In genomic region chr13:56703222-56703870, GRCm38 (mm10) we compare ENCODE assay signal across 8 mouse cellular contexts. TPM values are rescaled to one million over a fixed set of nuclear protein-coding genes. Genes with fewer than 3 reads are reported as not detected.
DNase-seq lines count a peak whose midpoint lies in the region; ATAC-seq and TF ChIP-seq lines count a peak whose summit lies in the region.

No protein-coding gene starts in this region.

- no peaks in the 10 kb centered on the region for H3K27me3 ChIP-seq in embryonic facial prominence, embryonic 13.5 days
- no peaks in the 10 kb centered on the region for H3K27me3 ChIP-seq in heart, adult 2 months (ENCODE audit: control insufficient read depth, insufficient read depth, low read length)
- H3K27me3 ChIP-seq in liver, embryonic 12.5 days (replicated peaks), result no peaks in the 10 kb centered on the region
- no peaks in the 10 kb centered on the region for H3K27me3 ChIP-seq in stomach, embryonic 14.5 days (ENCODE audit: control insufficient read depth, insufficient read depth, low read length)

- H3K4me1 ChIP-seq in embryonic facial prominence, embryonic 13.5 days, result peaks cover 52% of the 10 kb centered on the region
- peaks cover 17% of the 10 kb centered on the region for H3K4me1 ChIP-seq in heart, adult 2 months (ENCODE audit: control insufficient read depth, insufficient read depth, low read length)
- H3K4me1 ChIP-seq in liver, embryonic 12.5 days, result peaks cover 38% of the 10 kb centered on the region
- H3K4me1 ChIP-seq in stomach, embryonic 14.5 days (ENCODE audit: control insufficient read depth, insufficient read depth, low read length), result peaks cover 27% of the 10 kb centered on the region

- intact Hi-C loops in heart, adult 2 months (cut with DNase I), result loop anchor here (5.0 kb wide), 2 partner anchors 34 to 41 kb away; no protein-coding TSS in a partner anchor

- no peak for TF ChIP-seq CTCF in heart, adult 2 months (IDR thresholded peaks at IDR 0.05)

- H3K79me2 ChIP-seq in heart, adult 2 months (replicated peaks; ENCODE audit: control insufficient read depth, insufficient read depth, low read length), result 0 out of 2 replicates have a peak, but pooled peaks cover 4% of the 10 kb centered on the region

- 0% methylated on average over 73 of the region's 80 CpGs for WGBS in embryonic facial prominence, embryonic 13.5 days
- under 1% methylated on average over 74 of the region's 80 CpGs for WGBS in heart, adult 2 months
- under 1% methylated on average over 71 of the region's 80 CpGs for WGBS in liver, embryonic 12.5 days (ENCODE audit: insufficient replicate concordance)
- under 1% methylated on average over 63 of the region's 80 CpGs for WGBS in stomach, embryonic 14.5 days

- H3K4me3 ChIP-seq in embryonic facial prominence, embryonic 13.5 days, result peak overlapping the region; percentile 74
- peak overlapping the region; percentile 77 for H3K4me3 ChIP-seq in heart, adult 2 months
- peak overlapping the region; percentile 66 for H3K4me3 ChIP-seq in liver, embryonic 12.5 days
- peak overlapping the region; percentile 66 for H3K4me3 ChIP-seq in stomach, embryonic 14.5 days (ENCODE audit: low read depth, low read length)

- peak overlapping the region; percentile 98 for H3K27ac ChIP-seq in embryonic facial prominence, embryonic 13.5 days
- peak overlapping the region; percentile 98 for H3K27ac ChIP-seq in heart, adult 2 months
- H3K27ac ChIP-seq in liver, embryonic 12.5 days, result peak overlapping the region; percentile 95
- H3K27ac ChIP-seq in stomach, embryonic 14.5 days (ENCODE audit: low read length), result peak overlapping the region; percentile 99

- H3K4me2 ChIP-seq in embryonic facial prominence, embryonic 13.5 days, result peak overlapping the region; percentile 80
- peak overlapping the region; percentile 92 for H3K4me2 ChIP-seq in liver, embryonic 12.5 days
- peak overlapping the region; percentile 57 for H3K4me2 ChIP-seq in stomach, embryonic 14.5 days (replicated peaks; ENCODE audit: low read depth, low read length)

- TF ChIP-seq POLR2A in heart, adult 2 months (IDR thresholded peaks at IDR 0.05; ENCODE audit: insufficient read depth, low read depth, low read length), result peak; percentile 19; the same call in 1 of the 2 replicates

- peak overlapping the region; percentile 99 for H3K9ac ChIP-seq in embryonic facial prominence, embryonic 13.5 days
- peak overlapping the region; percentile 81 for H3K9ac ChIP-seq in heart, adult 2 months (ENCODE audit: low read depth, low read length)
- peak overlapping the region; percentile 87 for H3K9ac ChIP-seq in liver, embryonic 12.5 days
- peak overlapping the region; percentile 98 for H3K9ac ChIP-seq in stomach, embryonic 14.5 days (replicated peaks; ENCODE audit: low read depth, low read length)

- no peaks in the 10 kb centered on the region for H3K9me3 ChIP-seq in embryonic facial prominence, embryonic 13.5 days
- H3K9me3 ChIP-seq in liver, embryonic 12.5 days (replicated peaks), result no peaks in the 10 kb centered on the region
- H3K9me3 ChIP-seq in stomach, embryonic 14.5 days (ENCODE audit: control insufficient read depth, low read depth, low read length), result no peaks in the 10 kb centered on the region

- DNase-seq in B cell, adult 2 months, result peak; percentile 62
- DNase-seq in adrenal gland, postnatal 25 days, result peak; percentile 74
- peak; percentile 81 to 84 for DNase-seq in heart, adult 2 months
- DNase-seq in kidney, adult 8-10 months, result peak; percentile 81
- DNase-seq in neural tube, embryonic 10.5 days (ENCODE audit: extremely low spot score, low spot score), result peak; percentile 79

- ATAC-seq in embryonic facial prominence, embryonic 13.5 days (ENCODE audit: insufficient number of reproducible peaks, insufficient read depth, low FRiP score, low TSS enrichment, low read depth), result peak; percentile 64; the same call in 1 of the 2 replicates
- peak; percentile 78 for ATAC-seq in liver, embryonic 12.5 days
- peak; percentile 59 for ATAC-seq in stomach, embryonic 14.5 days (ENCODE audit: insufficient number of reproducible peaks, insufficient read depth, low FRiP score, low read depth)

- peaks cover 6% of the 10 kb centered on the region for H3K36me3 ChIP-seq in embryonic facial prominence, embryonic 13.5 days
- peaks cover 12% of the 10 kb centered on the region for H3K36me3 ChIP-seq in heart, adult 2 months (ENCODE audit: control insufficient read depth, insufficient read depth, low read length)
- H3K36me3 ChIP-seq in liver, embryonic 12.5 days, result 0 out of 2 replicates have a peak, but pooled peaks cover 13% of the 10 kb centered on the region
- H3K36me3 ChIP-seq in stomach, embryonic 14.5 days (ENCODE audit: control insufficient read depth, insufficient read depth, low read length), result peaks cover 13% of the 10 kb centered on the region

- no peak for TF ChIP-seq EP300 in heart, adult 2 months (IDR thresholded peaks at IDR 0.05; ENCODE audit: insufficient read depth, low read depth, low read length)

RNA-seq across cellular contexts. Expression of gene Smad5, which starts 0.5 kb away (rescaled TPM):
- 55.5 and 75.5 TPM in 2 replicates for total RNA-seq in adrenal gland, postnatal 25 days (2021)
- 39.5 and 44.7 TPM in 2 replicates for polyA plus RNA-seq in embryonic facial prominence, embryonic 13.5 days (2015; fragmentation: Nextera tagmentation; extraction: Ambion mirVana)
- total RNA-seq in heart, adult 2 months (2021), result 10 to 100 TPM; 29.7 to 30.3 TPM
- 19.7 and 37.7 TPM in 2 replicates for polyA plus RNA-seq in heart, adult 2 months (2012; rRNA removed)
- polyA plus RNA-seq in liver, embryonic 12.5 days (2016; fragmentation: Nextera tagmentation; extraction: Ambion mirVana), result 7.3 TPM in 2 replicates
- polyA plus RNA-seq in stomach, embryonic 14.5 days (2014; fragmentation: Nextera tagmentation; extraction: Ambion mirVana), result 51.1 and 52.7 TPM in 2 replicates

RNA-seq across cellular contexts. Expression of gene Gm45623, which starts 50.3 kb away (rescaled TPM):
- not detected in 2 replicates for total RNA-seq in adrenal gland, postnatal 25 days (2021)
- 0.65 and 0.89 TPM in 2 replicates for polyA plus RNA-seq in embryonic facial prominence, embryonic 13.5 days (2015; fragmentation: Nextera tagmentation; extraction: Ambion mirVana)
- total RNA-seq in heart, adult 2 months (2021), result not detected
- not detected in 2 replicates for polyA plus RNA-seq in heart, adult 2 months (2012; rRNA removed)
- not detected in 2 replicates for polyA plus RNA-seq in liver, embryonic 12.5 days (2016; fragmentation: Nextera tagmentation; extraction: Ambion mirVana)
- 4.5 and 5.0 TPM in 2 replicates for polyA plus RNA-seq in stomach, embryonic 14.5 days (2014; fragmentation: Nextera tagmentation; extraction: Ambion mirVana)

Comparison
In these comparisons a context has a peak if more than half of its experiments do, and no peak if none do; other contexts are left out.
1. Peak in every context shown above with its lines: DNase-seq, ATAC-seq, H3K4me3 ChIP-seq and H3K27ac ChIP-seq.